Mouse (Mus musculus) kidney, postnatal 4 days (tissue): Measurements from ENCODE around the gene Zfp385a.

Experiments
- DNase-seq, 2 experiments: peaks; one replicate each; pipeline ENCODE4 v3.0.0; 2021; ENCODE audit warnings: mixed read lengths in 2 of 2

The Zfp385a gene

DNA sequence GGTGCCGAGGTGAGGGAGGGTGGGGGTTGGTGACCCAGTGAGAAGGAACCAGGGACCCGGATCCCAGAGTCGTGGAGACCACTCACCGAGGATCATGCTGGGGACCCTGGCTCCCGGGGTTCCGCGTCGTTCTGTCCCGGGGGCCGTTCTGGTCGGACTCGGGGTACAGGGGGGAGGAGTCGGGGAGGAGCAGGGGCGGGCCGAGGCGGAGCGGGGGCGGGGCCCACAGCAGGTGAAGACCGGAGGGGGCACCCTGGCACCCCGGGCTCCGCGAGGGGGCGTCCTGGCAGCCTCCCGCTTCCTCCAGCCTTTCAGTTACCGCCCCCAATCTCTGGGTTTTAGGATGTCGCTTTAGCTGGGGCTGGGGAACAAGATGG is at the start of gene Zfp385a:
TSS of gene Zfp385a (minus strand) at position 133 of the 377 bp plus-strand sequence.
- peak; percentile 71 to 75 for DNase-seq

DNA sequence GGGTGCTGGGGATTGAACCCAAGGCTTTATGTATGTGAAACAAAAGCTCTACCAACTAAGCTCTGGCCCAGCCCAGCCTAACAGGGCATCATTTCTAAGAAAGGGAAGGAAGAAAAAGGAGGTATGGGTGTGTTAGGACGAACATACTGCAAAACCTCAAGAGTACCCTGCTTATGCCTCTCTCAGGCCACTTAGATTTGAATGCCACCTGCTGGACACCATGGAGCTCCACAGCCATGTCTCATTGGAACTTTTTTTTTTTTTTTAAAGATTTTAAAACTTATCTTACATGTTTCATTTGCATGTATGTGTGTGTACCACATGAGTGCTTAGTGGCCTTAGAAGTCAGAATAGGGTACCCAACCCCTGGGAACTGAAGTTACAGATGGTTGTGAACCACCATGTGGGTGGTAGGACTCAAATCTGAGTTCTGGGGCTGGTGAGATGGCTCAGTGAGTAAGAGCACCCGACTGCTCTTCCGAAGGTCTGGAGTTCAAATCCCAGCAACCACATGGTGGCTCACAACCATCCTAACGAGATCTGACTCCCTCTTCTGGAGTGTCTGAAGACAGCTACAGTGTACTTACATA is 48.8 kb upstream of the Zfp385a start:
- DNase-seq = peak in 1 of 2 experiments; percentile 33

DNA sequence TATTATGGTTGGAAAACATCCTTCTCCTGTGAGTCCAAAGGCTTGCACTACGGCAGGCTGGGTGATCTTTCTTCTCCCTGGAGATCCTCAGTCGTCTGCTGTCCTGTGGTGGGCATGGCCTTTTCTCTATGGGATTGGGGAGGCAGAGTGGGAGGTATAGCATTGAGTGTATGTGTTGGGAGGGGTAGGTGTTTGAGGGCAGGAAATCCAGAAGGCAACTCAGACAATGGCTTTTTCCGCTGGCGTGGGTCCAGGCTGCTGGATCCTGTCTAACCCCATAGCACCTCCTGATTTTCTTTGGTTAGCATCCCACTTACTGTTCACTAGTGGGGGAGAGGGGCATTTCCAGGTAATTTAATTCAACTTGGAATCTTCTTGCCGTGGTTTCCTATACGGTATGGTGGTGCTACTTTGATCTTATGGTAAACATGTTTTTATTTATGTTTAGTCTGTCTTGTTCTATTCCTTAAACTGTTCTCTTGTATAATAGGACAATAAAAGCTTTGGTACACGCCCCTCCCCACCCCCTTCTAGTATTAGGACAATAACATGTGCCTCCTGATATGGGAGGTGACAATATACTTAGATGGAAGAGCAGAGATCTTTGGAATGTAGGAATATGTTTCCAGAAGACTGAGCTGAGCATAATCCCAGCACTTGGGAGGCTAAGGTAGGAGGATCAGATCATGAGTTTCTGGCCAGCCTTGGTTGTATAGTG is 44.0 kb upstream of the Zfp385a start:
- DNase-seq = peak; percentile 80 to 85

DNA sequence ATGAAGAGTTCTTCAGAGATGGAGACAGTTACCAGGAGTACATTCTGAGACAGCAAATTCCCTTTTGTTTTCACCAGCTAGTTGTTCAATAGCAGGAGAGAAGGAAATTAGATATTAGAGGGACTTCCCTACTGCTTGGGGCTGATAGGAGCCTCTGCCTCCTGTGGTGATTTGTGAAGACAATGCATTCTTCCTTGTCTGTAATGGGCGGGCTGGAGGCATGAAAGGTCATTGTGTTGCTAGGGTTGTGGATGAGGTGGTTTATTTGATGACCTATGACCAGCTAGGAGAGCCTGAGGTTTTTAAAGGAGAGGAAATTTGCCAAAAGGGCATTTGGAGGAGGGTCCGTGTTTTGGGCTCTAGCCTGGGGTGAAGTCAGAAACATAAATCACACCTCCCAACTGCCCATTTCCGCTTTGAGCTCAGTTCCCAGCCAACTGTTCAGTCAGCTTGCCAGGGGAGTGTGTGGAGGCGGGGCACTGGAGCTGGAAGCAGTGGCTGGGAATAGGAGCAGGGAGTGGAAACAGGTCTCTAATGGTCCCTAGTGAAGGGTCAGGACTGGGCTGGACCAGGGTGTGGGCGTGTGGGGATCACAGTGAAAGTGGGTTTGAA is 43.0 kb upstream of the Zfp385a start:
- peak; percentile 71 to 80 for DNase-seq

DNA sequence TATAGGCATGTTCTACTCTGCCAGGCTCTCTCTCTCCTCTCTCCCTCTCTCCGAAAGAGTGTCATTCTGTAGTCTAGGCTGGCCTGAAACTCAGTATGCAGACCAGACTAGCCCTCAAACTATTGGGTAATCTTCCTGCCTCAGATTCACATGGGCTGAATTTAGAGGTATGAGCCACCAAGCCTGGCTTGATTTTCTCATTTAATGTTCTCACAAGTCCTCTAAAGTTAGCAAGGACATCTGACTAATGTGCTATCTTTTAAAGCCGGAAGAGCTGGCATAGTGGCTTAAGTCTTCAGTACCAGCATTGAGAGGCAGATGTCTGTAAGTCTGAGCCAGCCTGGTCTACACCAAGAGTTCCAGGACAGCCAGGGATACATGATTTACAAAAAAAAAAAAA is 42.2 kb upstream of the Zfp385a start:
- no peak for DNase-seq

DNA sequence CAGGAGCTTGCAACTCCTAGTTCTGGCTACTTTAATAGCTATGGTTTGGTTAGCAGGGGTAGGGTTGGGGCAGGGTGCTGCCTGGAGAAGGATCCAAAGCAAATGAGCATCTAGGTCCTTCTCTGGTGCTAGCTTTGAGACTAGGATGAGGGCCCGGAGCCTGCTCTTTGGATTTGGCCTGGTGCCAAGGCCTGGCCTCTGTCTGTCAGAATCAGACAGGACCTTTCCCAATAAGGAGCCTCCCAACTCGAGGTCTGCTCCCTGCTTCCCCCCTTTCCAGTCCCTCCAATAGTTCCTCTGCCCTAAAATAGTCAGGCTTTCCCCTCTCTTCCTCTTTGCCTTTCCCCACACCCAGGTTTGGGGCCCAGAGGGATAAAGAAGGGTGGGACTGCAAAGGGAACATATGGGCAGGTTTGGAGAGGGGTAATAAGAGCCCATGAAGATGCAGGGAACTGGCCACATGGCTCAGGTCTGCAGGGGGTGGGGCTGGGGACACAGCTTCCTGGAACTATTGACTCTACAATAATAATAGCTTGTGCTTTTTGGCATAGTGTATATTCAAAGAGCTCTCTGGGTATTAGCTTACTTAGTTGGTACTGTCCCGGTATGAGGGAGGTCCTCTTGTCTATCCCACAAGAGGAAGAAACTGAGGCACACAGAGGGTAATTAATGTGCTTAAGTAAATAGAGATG is 38.9 kb upstream of the Zfp385a start:
- peak in 1 of 2 experiments; percentile 37 for DNase-seq

DNA sequence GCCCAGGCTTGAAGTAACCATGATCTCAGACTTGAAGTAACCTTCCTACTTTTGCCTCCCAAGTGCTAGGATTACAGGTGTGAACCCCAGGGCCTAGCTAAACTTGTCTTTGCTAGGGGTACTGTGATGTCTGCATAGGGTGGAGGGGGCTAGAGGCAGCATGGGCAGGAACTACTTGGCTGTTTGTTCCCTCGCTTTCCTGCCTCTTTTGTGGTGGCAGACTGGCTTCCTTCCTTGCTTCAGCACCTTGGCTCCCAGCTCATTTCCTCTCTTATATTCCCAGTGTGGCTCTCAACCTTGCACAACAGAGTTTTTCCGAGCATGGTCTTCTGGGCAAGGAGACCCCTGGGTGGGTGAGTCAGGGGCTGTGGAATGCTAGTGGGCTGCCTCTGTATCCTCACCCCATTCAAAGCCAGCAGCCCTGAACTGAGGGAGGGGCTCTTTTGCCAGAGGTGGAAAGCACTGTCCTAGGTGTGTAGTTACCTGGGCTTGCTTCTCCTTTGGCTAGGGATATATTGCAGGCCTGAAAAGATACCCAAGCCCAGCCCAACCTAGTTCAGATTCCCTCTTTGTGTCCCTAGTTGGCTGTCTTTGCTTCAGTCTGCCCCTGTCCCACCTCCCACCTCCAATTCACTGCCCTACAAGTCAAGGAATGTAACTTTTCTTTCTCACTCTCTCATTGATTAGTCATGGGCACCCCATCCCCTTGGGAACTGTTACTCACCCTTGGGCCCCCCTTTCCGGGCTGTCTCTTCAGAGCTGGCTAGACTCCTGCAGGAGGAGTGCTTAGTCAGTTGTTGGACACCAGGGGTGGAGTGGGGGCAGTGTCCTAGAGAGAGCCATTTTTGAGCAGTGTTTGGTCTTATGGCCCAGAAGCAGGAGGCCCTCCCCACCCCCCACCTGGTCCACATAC is 38.1 kb upstream of the Zfp385a start:
- no peak for DNase-seq

DNA sequence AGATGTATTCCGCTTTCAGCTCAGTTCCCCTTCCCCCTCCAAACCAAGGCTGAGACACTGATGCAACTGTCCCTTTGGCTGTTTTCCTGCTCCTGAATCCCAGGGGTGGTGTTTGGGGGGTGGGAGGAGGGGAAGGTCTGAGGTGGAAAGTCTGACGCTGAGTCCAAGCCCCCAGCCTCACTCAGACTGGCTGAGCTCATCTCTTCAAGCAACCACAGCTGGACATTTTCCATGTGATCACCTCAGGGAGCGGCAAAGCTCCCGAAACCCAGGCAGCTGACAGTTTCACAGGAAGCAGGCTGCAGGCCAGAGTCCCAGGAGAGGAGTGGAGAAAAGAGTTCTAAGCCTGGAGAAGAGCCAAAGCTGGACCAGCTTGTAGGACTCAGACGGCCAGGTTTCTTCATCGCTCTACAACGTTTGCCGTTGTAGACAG is 37.0 kb upstream of the Zfp385a start:
- DNase-seq = peak; percentile 47 to 54

DNA sequence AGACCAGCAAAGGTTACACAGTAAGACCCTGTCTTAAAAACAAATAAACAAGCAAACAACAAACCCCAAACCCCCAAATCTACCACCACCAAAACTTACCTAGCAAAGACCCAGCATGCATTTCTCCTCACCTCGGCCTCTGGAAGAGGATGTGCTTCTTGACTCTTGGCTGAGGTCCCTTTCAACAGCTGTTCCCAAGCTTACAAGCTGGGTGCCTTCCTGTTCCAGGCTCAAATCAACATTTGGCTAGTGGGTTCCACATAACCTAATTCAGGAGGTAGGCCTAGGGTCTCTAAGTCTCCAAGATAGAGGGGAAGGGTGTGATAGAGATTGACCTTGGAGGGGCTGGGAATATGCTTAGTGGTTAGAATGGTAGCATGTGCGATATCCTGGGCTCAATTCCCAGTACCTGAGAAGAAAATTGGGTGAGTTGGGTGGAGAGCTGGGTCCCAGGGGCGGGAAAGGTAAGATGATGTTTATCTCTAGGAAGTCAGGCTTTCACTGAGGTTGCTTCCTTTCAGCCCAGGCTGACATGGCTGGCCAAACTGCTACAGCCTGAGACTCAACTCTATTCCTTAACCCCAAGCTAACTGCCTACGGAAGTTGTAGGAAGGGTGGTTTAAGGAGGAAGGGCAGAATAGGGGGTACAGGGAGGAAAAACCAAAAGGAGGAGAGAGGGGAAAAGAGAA is 35.4 kb upstream of the Zfp385a start:
- no peak for DNase-seq

DNA sequence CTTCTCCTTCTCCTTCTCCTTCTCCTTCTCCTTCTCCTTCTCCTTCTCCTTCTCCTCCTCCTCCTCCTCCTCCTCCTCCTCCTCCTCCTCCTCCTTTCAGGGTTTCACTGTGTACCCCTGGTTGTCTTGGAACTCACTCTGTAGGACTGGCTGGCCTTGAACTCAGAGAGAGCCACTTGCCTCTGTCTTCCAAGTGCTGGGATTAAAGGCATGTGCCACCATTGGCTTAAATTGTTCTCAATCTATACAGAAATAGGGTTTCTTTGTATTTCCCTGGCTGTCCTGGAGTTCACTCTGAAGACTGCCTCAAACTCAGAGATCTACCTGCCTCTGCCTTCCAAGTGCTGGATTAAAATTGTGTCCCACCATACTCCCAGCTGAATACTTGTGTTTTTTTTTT is 32.6 kb upstream of the Zfp385a start:
- DNase-seq = no peak

DNA sequence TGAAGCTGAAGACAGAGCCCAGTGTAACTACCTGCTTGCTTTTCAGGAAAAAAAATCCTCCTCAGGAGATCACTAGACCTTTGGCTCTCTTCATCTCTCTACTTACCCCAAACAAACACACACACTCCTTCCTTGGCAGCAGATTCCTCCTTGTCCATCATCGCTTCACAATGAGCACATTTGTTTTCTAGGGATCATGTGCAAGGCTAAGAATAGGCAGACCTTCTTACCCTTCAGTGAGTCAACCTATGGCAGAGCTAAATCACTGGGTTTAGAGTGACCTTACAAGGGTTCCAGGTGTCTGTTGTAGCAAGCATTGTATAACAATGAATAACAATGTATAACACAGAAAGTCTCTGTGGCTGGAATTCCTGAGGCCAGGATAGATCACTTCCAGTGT is 31.8 kb upstream of the Zfp385a start:
- no peak for DNase-seq

DNA sequence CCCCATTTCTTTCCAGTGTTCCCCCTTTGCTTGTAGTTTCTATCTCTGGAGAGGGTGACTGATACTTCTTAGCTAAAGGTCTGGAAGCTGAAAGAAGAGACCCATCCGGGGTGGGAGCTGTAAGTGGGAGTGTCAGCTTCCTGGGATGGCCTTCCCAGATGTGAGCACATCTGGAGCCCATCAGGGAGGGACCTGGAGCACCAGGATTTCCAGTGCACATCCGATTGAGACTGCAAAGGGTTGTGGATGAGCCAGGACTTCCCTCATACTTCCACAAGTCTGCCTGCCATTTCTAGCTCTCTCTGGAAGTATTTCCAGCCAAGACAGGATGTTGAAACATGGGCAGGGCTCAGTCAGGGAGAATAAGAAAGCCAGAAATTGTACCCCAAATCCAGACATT is 31.3 kb upstream of the Zfp385a start:
- peak; percentile 28 to 49 for DNase-seq

DNA sequence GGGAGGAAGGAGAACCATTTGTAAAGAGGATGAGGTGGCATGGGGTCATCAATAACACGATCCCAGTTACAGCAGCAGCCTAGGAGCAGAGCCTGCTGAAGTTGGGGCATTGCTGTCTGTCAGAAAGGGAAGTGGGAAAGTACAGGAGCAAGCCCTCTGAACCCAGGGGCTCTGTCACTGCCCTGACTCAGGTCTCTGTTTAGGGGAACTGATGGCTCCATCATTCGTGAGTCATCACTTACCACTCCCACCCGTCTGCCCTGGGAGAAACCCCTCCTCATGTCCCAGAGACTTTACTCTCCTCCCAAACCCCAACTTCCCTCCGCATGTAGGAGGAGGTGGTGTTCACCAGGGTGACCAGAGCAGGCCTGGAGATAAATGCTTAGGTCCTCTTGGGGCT is 30.6 kb upstream of the Zfp385a start:
- DNase-seq = no peak

DNA sequence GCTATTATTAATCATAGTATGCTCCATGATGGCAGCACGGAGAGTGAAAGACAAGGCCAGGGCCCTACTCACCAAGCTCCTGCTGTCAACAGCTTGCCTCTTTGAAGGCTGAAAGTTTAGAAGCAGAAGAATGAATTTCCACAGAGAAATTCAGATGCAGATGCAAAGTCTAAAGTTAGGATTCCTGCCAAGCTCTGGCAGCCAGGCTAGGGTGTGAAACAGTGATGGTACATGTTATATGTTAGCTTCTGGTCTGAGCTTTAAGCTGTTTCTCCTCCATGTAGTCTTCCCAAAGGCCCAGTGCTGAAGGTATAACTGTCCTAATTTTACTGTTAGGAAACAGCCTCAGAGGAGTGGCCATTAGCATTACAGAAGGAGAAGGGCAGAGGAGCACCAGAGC is 29.2 kb upstream of the Zfp385a start:
- DNase-seq = no peak

DNA sequence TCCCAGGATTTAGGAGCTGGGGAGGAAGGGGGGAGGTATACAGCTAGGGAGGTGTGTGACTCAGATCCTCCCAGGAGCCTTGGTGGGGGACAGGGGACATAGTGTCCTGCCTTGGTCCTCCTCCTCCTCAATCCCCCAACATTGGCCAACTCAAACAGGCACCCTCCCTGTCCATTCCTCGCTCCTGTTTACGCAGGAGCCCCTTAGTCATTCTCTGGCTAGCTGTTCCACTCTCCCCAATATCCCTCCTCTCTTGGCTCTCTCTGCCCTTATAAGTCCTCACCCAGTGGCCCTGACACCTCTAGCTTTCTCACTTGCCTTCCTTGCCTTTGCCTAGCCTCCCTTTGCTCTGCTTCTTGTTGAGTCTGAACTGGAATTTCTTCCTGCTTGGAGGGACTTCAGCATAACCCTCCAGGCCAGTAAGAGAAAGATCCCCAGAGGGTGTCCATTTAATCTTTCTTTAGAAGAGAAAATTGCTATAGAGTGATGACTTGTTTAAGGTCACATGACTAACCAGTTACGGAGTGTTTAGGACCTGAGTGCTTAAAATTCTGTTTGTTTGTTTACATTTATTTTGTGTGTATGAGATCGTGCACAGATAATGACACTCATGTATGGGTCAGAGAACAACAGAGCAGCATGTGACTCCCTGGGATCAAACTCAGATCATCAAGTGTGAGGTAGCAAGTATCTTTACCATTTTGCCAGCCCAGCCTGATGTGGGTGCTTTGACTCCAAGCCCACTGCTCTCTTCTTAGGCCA is 28.5 kb upstream of the Zfp385a start:
- DNase-seq = no peak

DNA sequence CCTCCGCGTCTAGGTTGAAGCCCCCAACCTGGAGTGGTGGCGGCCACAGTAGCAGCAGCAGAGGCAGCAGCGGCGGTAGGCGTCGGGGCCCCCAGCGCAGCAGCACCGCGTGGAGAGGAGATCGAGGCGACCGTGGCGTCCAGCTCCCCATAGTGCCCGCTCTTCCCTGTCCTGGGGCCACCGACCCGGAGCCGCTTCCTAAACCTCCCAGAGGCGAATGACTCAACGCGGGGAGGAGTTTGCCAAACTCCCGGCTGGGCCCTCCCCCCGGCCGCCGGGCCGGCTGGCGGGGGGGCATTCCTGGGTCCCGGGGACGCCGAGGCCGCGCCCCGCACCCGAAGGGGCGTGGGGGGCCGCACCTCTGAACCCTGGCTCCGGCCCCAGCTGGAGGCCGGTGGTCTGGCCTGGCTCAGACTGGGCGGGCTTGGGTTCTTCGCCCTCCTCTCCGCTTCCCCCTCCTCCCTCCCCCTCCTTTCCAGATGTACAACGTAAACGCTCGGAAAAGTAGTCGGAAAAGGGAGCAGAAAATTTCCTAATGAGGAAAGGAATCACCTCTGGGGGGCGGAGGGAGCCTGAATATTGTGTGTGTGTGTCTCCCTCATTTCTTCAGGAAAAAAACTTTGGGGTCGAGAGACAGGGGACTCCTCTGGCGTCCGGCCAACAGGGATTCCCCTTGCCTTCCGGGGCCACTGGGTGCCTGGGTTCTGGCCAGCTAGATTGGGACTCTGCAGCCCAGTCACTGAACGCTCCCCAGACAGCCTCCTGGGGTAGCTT is 26.7 kb upstream of the Zfp385a start, which contains the start of gene Itga5:
TSS of gene Itga5 (minus strand) at position 388 of the 774 bp plus-strand sequence.
- peak; percentile 79 to 86 for DNase-seq

DNA sequence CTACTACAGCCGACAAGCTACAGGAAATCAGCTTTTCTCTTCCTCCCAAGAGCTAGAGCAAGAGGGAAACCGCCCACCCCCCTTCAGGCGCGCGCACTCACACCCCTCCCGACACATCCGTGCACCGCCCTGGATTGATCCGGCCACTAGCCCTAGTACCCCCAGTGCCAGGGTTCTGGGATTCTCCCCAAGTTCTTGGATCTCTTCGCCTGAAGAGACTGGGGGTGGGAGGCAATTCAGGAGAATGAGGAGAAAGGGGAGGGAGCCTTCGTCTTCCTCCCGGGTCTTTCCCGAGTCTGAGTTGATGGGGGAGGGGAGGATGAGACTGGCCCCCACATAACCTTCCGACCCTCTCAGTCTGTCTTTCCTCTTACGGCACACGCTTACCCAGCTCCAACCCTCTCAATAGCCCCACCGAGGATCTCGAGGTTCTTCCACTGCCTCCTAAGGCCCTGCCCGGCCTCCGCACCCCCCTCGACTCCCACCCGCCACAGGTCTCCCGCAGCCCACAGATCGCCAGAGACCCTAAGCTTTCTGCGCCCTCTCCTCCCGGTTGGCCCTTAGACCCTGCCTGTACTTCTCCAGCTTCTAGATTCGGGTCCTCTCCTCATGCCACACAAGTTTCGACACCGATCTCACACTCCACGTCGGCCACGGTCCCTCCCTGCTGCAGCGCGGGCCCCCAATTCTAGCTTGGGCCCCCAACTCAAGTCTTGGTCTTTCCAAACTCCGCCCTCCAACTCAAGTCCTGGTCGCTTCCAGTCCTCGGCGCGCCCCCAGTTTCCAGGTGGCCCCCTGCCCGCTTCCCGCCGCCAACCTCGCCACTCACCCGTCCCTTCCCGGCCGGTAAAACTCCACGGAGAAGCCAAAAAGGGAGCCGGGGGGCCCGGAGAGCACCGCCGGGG is 25.8 kb upstream of the Zfp385a start:
- DNase-seq = peak; percentile 73 to 77

DNA sequence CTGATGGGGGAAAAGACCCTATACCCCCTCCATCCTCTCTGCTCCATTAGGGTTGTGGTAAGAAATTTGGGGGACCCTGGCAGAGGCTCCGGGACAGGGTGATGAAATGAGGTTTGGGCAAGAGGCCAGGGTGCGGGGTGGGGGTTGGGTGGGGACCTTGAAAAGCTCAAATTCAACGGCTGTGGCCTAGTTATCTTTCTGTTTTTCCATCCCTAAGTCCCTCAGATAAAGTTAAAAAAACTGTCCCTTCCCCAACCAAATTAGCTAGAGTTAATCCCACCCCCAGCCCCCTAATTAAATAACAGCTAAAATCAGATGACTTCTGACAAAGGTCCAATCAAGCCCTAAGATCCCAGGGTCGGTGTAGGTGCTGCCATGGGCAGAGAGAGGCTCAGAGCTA is 24.9 kb upstream of the Zfp385a start:
- DNase-seq = no peak

DNA sequence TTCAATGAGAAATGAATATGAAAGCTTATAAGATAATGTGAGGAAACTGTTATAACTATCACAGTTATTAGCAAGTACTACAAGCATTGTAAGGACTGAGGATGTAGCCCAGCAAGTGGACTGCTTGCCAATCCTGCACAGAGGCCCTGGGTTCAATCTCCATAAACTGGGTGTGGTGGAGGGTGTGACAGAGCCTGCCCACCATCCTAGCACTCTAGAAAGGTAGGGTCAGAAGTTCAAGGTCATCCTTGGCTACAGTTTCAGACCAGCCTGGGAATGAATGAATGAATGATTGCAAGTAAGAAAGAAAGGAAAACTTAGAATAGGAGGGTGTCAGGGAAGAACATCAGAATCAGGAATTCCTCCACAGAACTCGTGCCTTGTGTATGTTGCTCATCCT is 23.9 kb upstream of the Zfp385a start:
- no peak for DNase-seq
